Mouse (Mus musculus) megakaryocyte, embryonic 14.5 days (primary cell): Measurements from ENCODE around the gene Adamts7.

ENCODE experiments used
- FLI1 ChIP-seq: IDR thresholded peaks from 2 replicates; pipeline ENCODE4 v1.6.1; 2012; ENCODE audit warnings: low read length, inconsistent platforms, mixed read lengths
- GATA1 ChIP-seq: IDR thresholded peaks from 3 replicates; pipeline ENCODE4 v1.6.1; 2012; ENCODE audit warnings: mixed read lengths, low read length, inconsistent platforms, borderline replicate concordance

- no peak for TF ChIP-seq GATA1
- no peak for TF ChIP-seq FLI1
Measured at GRCm38 (mm10) chr9:90188893-90189292, 26.0 kb downstream of the Adamts7 start.
